1 mouse cellular context compared by ENCODE assay signal in genomic region chr13:67451172-67452020, GRCm38 (mm10).
TF ChIP-seq lines count a peak whose summit lies in the region.

TSS of gene Zfp874a (minus strand) at chr13:67451624.

TF ChIP-seq in CH12.LX, 34 proteins besides CTCF, POLR2A, EP300 and RAD21 (continued from another document):
- peak; percentile 37; the same call in 1 of the 2 replicates for TF ChIP-seq NRF1 (IDR thresholded peaks at IDR 0.05; ENCODE audit: low read depth, low read length)
- no peak for TF ChIP-seq CHD2 (IDR thresholded peaks at IDR 0.05; ENCODE audit: low read length)
- peak; percentile 40; the same call in 1 of the 2 replicates for TF ChIP-seq JUN (IDR thresholded peaks at IDR 0.05; ENCODE audit: insufficient read depth, low read depth, low read length)
- TF ChIP-seq PAX5 (IDR thresholded peaks at IDR 0.05; ENCODE audit: low read length) = no peak
- 0 out of 2 replicates have a peak, but pooled peaks have one; percentile 12 for TF ChIP-seq BHLHE40 (IDR thresholded peaks at IDR 0.05; ENCODE audit: low read depth, low read length)
- TF ChIP-seq TBP (conservative IDR thresholded peaks at IDR 0.05; ENCODE audit: low read depth, low read length) = 0 out of 2 replicates have a peak, but pooled peaks have one; percentile 48
- no peak for TF ChIP-seq ZNF384 (IDR thresholded peaks at IDR 0.05; ENCODE audit: low read depth, low read length)
- TF ChIP-seq ZKSCAN1 (IDR thresholded peaks at IDR 0.05; ENCODE audit: borderline replicate concordance, low read depth, low read length) = no peak
- TF ChIP-seq NELFE (IDR thresholded peaks at IDR 0.05; ENCODE audit: low read depth, low read length) = peak; percentile 43; the same call in 1 of the 2 replicates
- peak; percentile 97 for TF ChIP-seq SIN3A (IDR thresholded peaks at IDR 0.05; ENCODE audit: low read length)
- TF ChIP-seq MEF2A (IDR thresholded peaks at IDR 0.05; ENCODE audit: borderline replicate concordance, low read depth, low read length) = peak; percentile 20; the same call in 1 of the 2 replicates
- TF ChIP-seq USF1 (IDR thresholded peaks at IDR 0.05; ENCODE audit: low read depth, low read length) = no peak
- peak; percentile 65 for TF ChIP-seq MAX (IDR thresholded peaks at IDR 0.05; ENCODE audit: low read length)
- no peak for TF ChIP-seq UBTF (IDR thresholded peaks at IDR 0.05; ENCODE audit: low read depth, low read length)
- TF ChIP-seq MAFK (IDR thresholded peaks at IDR 0.05; ENCODE audit: insufficient replicate concordance, low read length) = no peak
- no peak for TF ChIP-seq ZC3H11A (IDR thresholded peaks at IDR 0.05; ENCODE audit: low read depth, low read length)
- 0 out of 2 replicates have a peak, but pooled peaks have one; percentile 19 for TF ChIP-seq RCOR1 (conservative IDR thresholded peaks at IDR 0.05; ENCODE audit: low read depth, low read length)
- 0 out of 2 replicates have a peak, but pooled peaks have one; percentile 56 for TF ChIP-seq ELF1 (IDR thresholded peaks at IDR 0.05; ENCODE audit: low read depth, low read length)
- no peak for TF ChIP-seq POLR2AphosphoS2 (IDR thresholded peaks at IDR 0.05; ENCODE audit: low read depth, low read length)
- TF ChIP-seq MAZ (IDR thresholded peaks at IDR 0.05; ENCODE audit: low read depth, low read length) = 0 out of 2 replicates have a peak, but pooled peaks have one; percentile 27
- TF ChIP-seq IRF4 (IDR thresholded peaks at IDR 0.05; ENCODE audit: low read depth, low read length) = no peak
- TF ChIP-seq USF2 (conservative IDR thresholded peaks at IDR 0.05; ENCODE audit: low read depth, low read length) = no peak
